Mouse (Mus musculus) CH12.LX (cell line): ENCODE data around the gene Prrg2. TPM values are rescaled to one million over a fixed set of nuclear protein-coding genes. Genes with fewer than 3 reads are reported as not detected.

Source experiments
- DNase-seq: peaks from one replicate; pipeline ENCODE4 v3.0.0-alpha.2; 2013; ENCODE audit errors: extremely low read depth
- H3K27ac ChIP-seq: 2 replicates; pipeline ENCODE4 v1.5.1; 2012; ENCODE audit warnings: low read depth, mild to moderate bottlenecking, control low read depth, moderate library complexity; ENCODE audit not compliant: insufficient read depth
- H3K27me3 ChIP-seq: replicated peaks from 2 replicates; pipeline ENCODE3; 2012; ENCODE audit warnings: inconsistent platforms
- H3K36me3 ChIP-seq, 2 experiments: replicated peaks in 1 of 2; 2 replicates each; pipeline versions ENCODE3 to v1.6.1; 2012; ENCODE audit warnings: inconsistent platforms in 1 of 2, low read length in 1 of 2, mild to moderate bottlenecking in 1 of 2, mixed read lengths in 1 of 2, moderate library complexity in 1 of 2; ENCODE audit not compliant: control insufficient read depth in 1 of 2, insufficient read depth in 1 of 2
- H3K4me1 ChIP-seq, 2 experiments: 2 replicates each; pipeline ENCODE4 v1.6.1; 2012; ENCODE audit warnings: inconsistent platforms in 1 of 2, moderate library complexity in 1 of 2; ENCODE audit not compliant: insufficient read depth in 2 of 2, control insufficient read depth in 1 of 2
- H3K4me2 ChIP-seq: 2 replicates; pipeline ENCODE4 v1.6.1; 2012; ENCODE audit warnings: low read depth, mild to moderate bottlenecking, control low read depth; ENCODE audit not compliant: poor library complexity, insufficient read depth, severe bottlenecking
- H3K4me3 ChIP-seq, 3 experiments: fragments of 150-350 bp in 1 of 3; sonication (generic) in 1 of 3; replicated peaks in 1 of 3; 2 replicates each; pipeline versions ENCODE3 to v1.5.1; 2011 to 2012; ENCODE audit warnings: low read depth in 2 of 3, low read length in 2 of 3, mild to moderate bottlenecking in 2 of 3, moderate library complexity in 2 of 3, control low read depth in 1 of 3, improper control_type of control experiment in 1 of 3, inconsistent platforms in 1 of 3, mixed read lengths in 1 of 3; ENCODE audit not compliant: poor library complexity in 1 of 3
- H3K79me2 ChIP-seq: replicated peaks from 2 replicates; pipeline ENCODE4 v1.6.1; 2012; ENCODE audit warnings: mild to moderate bottlenecking, moderate library complexity; ENCODE audit not compliant: control insufficient read depth, poor library complexity, insufficient read depth, severe bottlenecking; ENCODE audit errors: extremely low read depth
- H3K9ac ChIP-seq: 2 replicates; pipeline ENCODE4 v1.6.1; 2012; ENCODE audit warnings: low read depth, mild to moderate bottlenecking, control low read depth, moderate library complexity; ENCODE audit not compliant: insufficient read depth
- H3K9me3 ChIP-seq: replicated peaks from 2 replicates; pipeline ENCODE3; 2012; ENCODE audit warnings: low read length, inconsistent platforms, mixed read lengths
- BHLHE40 ChIP-seq: IDR thresholded peaks from 2 replicates; pipeline ENCODE4 v1.6.1; 2011; ENCODE audit warnings: mild to moderate bottlenecking, low read depth, low read length, improper control_type of control experiment
- CHD1 ChIP-seq: IDR thresholded peaks from 2 replicates; pipeline ENCODE4 v1.6.1; 2012; ENCODE audit warnings: low read depth, low read length, improper control_type of control experiment, inconsistent platforms
- CTCF ChIP-seq, 2 experiments: IDR thresholded peaks in 1 of 2; conservative IDR thresholded peaks in 1 of 2; 2 replicates each; pipeline ENCODE4 v1.5.1; 2011 to 2012; ENCODE audit warnings: low read depth in 2 of 2, low read length in 2 of 2, improper control_type of control experiment in 1 of 2, inconsistent platforms in 1 of 2, mild to moderate bottlenecking in 1 of 2, moderate library complexity in 1 of 2
- E2F4 ChIP-seq: IDR thresholded peaks from 2 replicates; pipeline ENCODE4 v1.6.1; 2011; ENCODE audit warnings: low read depth, low read length, improper control_type of control experiment; ENCODE audit not compliant: insufficient replicate concordance
- ELF1 ChIP-seq: IDR thresholded peaks from 2 replicates; pipeline ENCODE4 v1.6.1; 2014; ENCODE audit warnings: low read depth, mild to moderate bottlenecking, inconsistent platforms, low read length, improper control_type of control experiment
- EP300 ChIP-seq: IDR thresholded peaks from 2 replicates; pipeline ENCODE4 v1.6.1; 2011; ENCODE audit warnings: low read length, improper control_type of control experiment
- ETS1 ChIP-seq: conservative IDR thresholded peaks from 2 replicates; pipeline ENCODE4 v1.6.1; 2012; ENCODE audit warnings: low read depth, mild to moderate bottlenecking, inconsistent platforms, low read length, improper control_type of control experiment, moderate library complexity
- JUN ChIP-seq: IDR thresholded peaks from 2 replicates; pipeline ENCODE4 v1.6.1; 2011; ENCODE audit warnings: low read depth, mild to moderate bottlenecking, low read length, improper control_type of control experiment, moderate library complexity; ENCODE audit not compliant: insufficient read depth
- JUND ChIP-seq: conservative IDR thresholded peaks from 2 replicates; pipeline ENCODE4 v1.6.1; 2011; ENCODE audit warnings: low read depth, low read length, improper control_type of control experiment
- KAT2A ChIP-seq: IDR thresholded peaks from 2 replicates; pipeline ENCODE4 v1.6.1; 2012; ENCODE audit warnings: low read length, improper control_type of control experiment, inconsistent platforms; ENCODE audit not compliant: insufficient replicate concordance
- MAFK ChIP-seq: IDR thresholded peaks from 2 replicates; pipeline ENCODE4 v1.6.1; 2011; ENCODE audit warnings: low read length, improper control_type of control experiment; ENCODE audit not compliant: insufficient replicate concordance
- MAZ ChIP-seq: IDR thresholded peaks from 2 replicates; pipeline ENCODE4 v1.6.1; 2012; ENCODE audit warnings: low read depth, mild to moderate bottlenecking, inconsistent platforms, low read length, improper control_type of control experiment, moderate library complexity
- MEF2A ChIP-seq: IDR thresholded peaks from 2 replicates; pipeline ENCODE4 v1.6.1; 2014; ENCODE audit warnings: low read depth, mild to moderate bottlenecking, inconsistent platforms, low read length, improper control_type of control experiment, borderline replicate concordance
- MXI1 ChIP-seq: IDR thresholded peaks from 2 replicates; pipeline ENCODE4 v1.6.1; 2011; ENCODE audit warnings: mild to moderate bottlenecking, low read depth, low read length, improper control_type of control experiment
- MYC ChIP-seq: IDR thresholded peaks from 2 replicates; pipeline ENCODE4 v1.6.1; 2011; ENCODE audit warnings: low read depth, mild to moderate bottlenecking, improper control_type of control experiment, low read length
- NELFE ChIP-seq: IDR thresholded peaks from 2 replicates; pipeline ENCODE4 v1.6.1; 2011; ENCODE audit warnings: low read depth, low read length, improper control_type of control experiment
- NRF1 ChIP-seq: IDR thresholded peaks from 2 replicates; pipeline ENCODE4 v1.6.1; 2014; ENCODE audit warnings: low read depth, mild to moderate bottlenecking, inconsistent platforms, low read length, improper control_type of control experiment, moderate library complexity
- PAX5 ChIP-seq: IDR thresholded peaks from 2 replicates; pipeline ENCODE4 v1.6.1; 2012; ENCODE audit warnings: low read length, inconsistent platforms, mixed read lengths
- POLR2A ChIP-seq: IDR thresholded peaks from 2 replicates; pipeline ENCODE4 v1.6.1; 2011; ENCODE audit warnings: low read depth, mild to moderate bottlenecking, improper control_type of control experiment, low read length
- RCOR1 ChIP-seq: conservative IDR thresholded peaks from 2 replicates; pipeline ENCODE4 v1.6.1; 2012; ENCODE audit warnings: low read depth, mild to moderate bottlenecking, inconsistent platforms, low read length, improper control_type of control experiment
- SMC3 ChIP-seq: IDR thresholded peaks from 2 replicates; pipeline ENCODE4 v1.6.1; 2011; ENCODE audit warnings: low read depth, low read length, improper control_type of control experiment
- TBP ChIP-seq: conservative IDR thresholded peaks from 2 replicates; pipeline ENCODE4 v1.6.1; 2011; ENCODE audit warnings: low read depth, low read length, improper control_type of control experiment
- TCF12 ChIP-seq: IDR thresholded peaks from 2 replicates; pipeline ENCODE4 v1.6.1; 2014; ENCODE audit warnings: low read depth, mild to moderate bottlenecking, inconsistent platforms, low read length, improper control_type of control experiment
- UBTF ChIP-seq: IDR thresholded peaks from 2 replicates; pipeline ENCODE4 v1.6.1; 2012; ENCODE audit warnings: low read depth, mild to moderate bottlenecking, inconsistent platforms, low read length, improper control_type of control experiment, moderate library complexity
- USF1 ChIP-seq: IDR thresholded peaks from 2 replicates; pipeline ENCODE4 v1.6.1; 2014; ENCODE audit warnings: low read depth, mild to moderate bottlenecking, inconsistent platforms, low read length, improper control_type of control experiment
- USF2 ChIP-seq: conservative IDR thresholded peaks from 2 replicates; pipeline ENCODE4 v1.6.1; 2011; ENCODE audit warnings: low read depth, low read length, improper control_type of control experiment
- ZC3H11A ChIP-seq: IDR thresholded peaks from 2 replicates; pipeline ENCODE4 v1.6.1; 2012; ENCODE audit warnings: low read depth, mild to moderate bottlenecking, inconsistent platforms, low read length, improper control_type of control experiment
- ZNF384 ChIP-seq: IDR thresholded peaks from 2 replicates; pipeline ENCODE4 v1.6.1; 2012; ENCODE audit warnings: low read depth, low read length, improper control_type of control experiment, inconsistent platforms
- dilution Hi-C: fragments of 300-500 bp; cut with MboI; formaldehyde crosslinking; loops from 2 replicates; pipeline ENCODE4 v1.14.3; 2020; ENCODE audit warnings: low sequenced_read_pairs; ENCODE audit not compliant: extremely low pct_unique_long_range_greater_than_20kb, extremely low pct_ligation_motif_present
- in situ Hi-C: fragments of 300-500 bp; cut with MboI; formaldehyde crosslinking; loops from 3 replicates; pipeline ENCODE4 v1.14.3; 2019; ENCODE audit warnings: low sequenced_read_pairs, low pct_ligation_motif_present, low pct_unique_long_range_greater_than_20kb, mixed read lengths
- polyA plus RNA-seq: library from polyadenylated mRNA; unstranded; fragments of >175 nt; gene quantifications from 2 replicates; pipeline ENCODE4 v1.2.1, GENCODE M21; 2012; ENCODE audit warnings: low read depth; ENCODE audit not compliant: insufficient read length
- total RNA-seq, 2 experiments: library from RNA; depleted of rRNA; stranded (reverse); fragments of 300-350 nt in 1 of 2; fragments of >200 nt in 1 of 2; gene quantifications; 2 replicates each; pipeline ENCODE4 v1.2.3; 2012 to 2014

Prrg2 gene
- total and polyA plus RNA-seq, 3 experiments, result 6.7 to 7.2 (median 7.1) TPM

GRCm38 (mm10) chr7:45083300-45083890 lies 20.9 kb upstream of the Prrg2 start:
- peaks cover 0 to 3% of the 10 kb centered on the region in 2 experiments for H3K36me3 ChIP-seq
- no peaks in the 10 kb centered on the region for H3K27me3 ChIP-seq
- H3K4me1 ChIP-seq, result 0 out of 4 replicates have a peak, but pooled peaks cover 2 to 6% of the 10 kb centered on the region in 2 experiments
- no peaks in the 10 kb centered on the region for H3K79me2 ChIP-seq
- in situ Hi-C loops, result loop anchor here (5.0 kb wide), 1 partner anchor 44 kb away; the partner anchor contains the start of gene Rpl13a
- H3K9ac ChIP-seq, result peak overlapping the region; percentile 6; the same call in 1 of the 2 replicates
- H3K4me2 ChIP-seq, result peak overlapping the region; percentile 62
- no peak overlapping the region for H3K27ac ChIP-seq
- peaks cover 4% of the 10 kb centered on the region for H3K9me3 ChIP-seq
- no peak for DNase-seq
- H3K4me3 ChIP-seq, result peak overlapping the region in 2 of 3 experiments; percentile 32 to 45
- TF ChIP-seq MXI1, result no peak
- TF ChIP-seq MEF2A, result no peak
- no peak for TF ChIP-seq SMC3
- TF ChIP-seq CTCF (conservative IDR thresholded peaks at IDR 0.05 in 1 of 2, IDR thresholded peaks at IDR 0.05 in 1 of 2; ENCODE audit: low read depth in 2 of 2, low read length in 2 of 2), result no peak
- TF ChIP-seq POLR2A, result 0 out of 2 replicates have a peak, but pooled peaks have one; percentile 44
- dilution Hi-C loops, result no loop called here

GRCm38 (mm10) chr7:45082401-45083299 lies 20.2 kb upstream of the Prrg2 start:
- in situ Hi-C loops (loop anchor here (5.0 kb wide), 1 partner anchor 45 kb away; the partner anchor contains the start of gene Rpl13a), dilution Hi-C loops (no loop called here)
- H3K27me3 ChIP-seq, result no peaks in the 10 kb centered on the region
- H3K79me2 ChIP-seq, result no peaks in the 10 kb centered on the region
- H3K4me3 ChIP-seq, result peak overlapping the region in 2 of 3 experiments; percentile 32 to 45
- H3K4me1 ChIP-seq, result 0 out of 4 replicates have a peak, but pooled peaks cover 2 to 6% of the 10 kb centered on the region in 2 experiments
- peaks cover 4% of the 10 kb centered on the region for H3K9me3 ChIP-seq
- peak overlapping the region; percentile 62 for H3K4me2 ChIP-seq
- peaks cover 3 to 10% of the 10 kb centered on the region in 2 experiments for H3K36me3 ChIP-seq
- DNase-seq, result no peak
- H3K27ac ChIP-seq, result no peak overlapping the region
- H3K9ac ChIP-seq, result peak overlapping the region; percentile 21; the same call in 1 of the 2 replicates
- no peak for TF ChIP-seq NELFE
- peak; percentile 10; the same call in 1 of the 2 replicates for TF ChIP-seq TCF12
- TF ChIP-seq EP300, result no peak
- TF ChIP-seq RCOR1, result no peak
- no peak for TF ChIP-seq UBTF
- no peak for TF ChIP-seq SMC3
- TF ChIP-seq USF1, result peak; percentile 71
- no peak for TF ChIP-seq ZC3H11A
- TF ChIP-seq ELF1, result peak; percentile 64; the same call in 1 of the 2 replicates
- TF ChIP-seq CTCF (conservative IDR thresholded peaks at IDR 0.05 in 1 of 2, IDR thresholded peaks at IDR 0.05 in 1 of 2; ENCODE audit: low read depth in 2 of 2, low read length in 2 of 2), result peak in 1 of 2 experiments; percentile 25; a peak in 2 of 4 replicates
- peak; percentile 30; the same call in 1 of the 2 replicates for TF ChIP-seq MAZ
- TF ChIP-seq JUN, result no peak
- TF ChIP-seq BHLHE40, result no peak
- TF ChIP-seq E2F4, result no peak
- TF ChIP-seq PAX5, result no peak
- no peak for TF ChIP-seq NRF1
- peak; percentile 21; the same call in 1 of the 2 replicates for TF ChIP-seq USF2
- TF ChIP-seq KAT2A, result no peak
- no peak for TF ChIP-seq JUND
- no peak for TF ChIP-seq MAFK
- no peak for TF ChIP-seq MEF2A
- no peak for TF ChIP-seq MYC
- no peak for TF ChIP-seq ZNF384
- no peak for TF ChIP-seq ETS1
- TF ChIP-seq CHD1, result no peak
- no peak for TF ChIP-seq TBP
